Mouse (Mus musculus): Measurements from ENCODE around the gene Nbr1. TPM values are rescaled to one million over a fixed set of nuclear protein-coding genes. Genes with fewer than 3 reads are reported as not detected.

Gene Nbr1
- 66.1 and 73.1 TPM in 2 replicates for polyA plus RNA-seq (2015; fragmentation: Nextera tagmentation; extraction: Ambion mirVana)

DNA sequence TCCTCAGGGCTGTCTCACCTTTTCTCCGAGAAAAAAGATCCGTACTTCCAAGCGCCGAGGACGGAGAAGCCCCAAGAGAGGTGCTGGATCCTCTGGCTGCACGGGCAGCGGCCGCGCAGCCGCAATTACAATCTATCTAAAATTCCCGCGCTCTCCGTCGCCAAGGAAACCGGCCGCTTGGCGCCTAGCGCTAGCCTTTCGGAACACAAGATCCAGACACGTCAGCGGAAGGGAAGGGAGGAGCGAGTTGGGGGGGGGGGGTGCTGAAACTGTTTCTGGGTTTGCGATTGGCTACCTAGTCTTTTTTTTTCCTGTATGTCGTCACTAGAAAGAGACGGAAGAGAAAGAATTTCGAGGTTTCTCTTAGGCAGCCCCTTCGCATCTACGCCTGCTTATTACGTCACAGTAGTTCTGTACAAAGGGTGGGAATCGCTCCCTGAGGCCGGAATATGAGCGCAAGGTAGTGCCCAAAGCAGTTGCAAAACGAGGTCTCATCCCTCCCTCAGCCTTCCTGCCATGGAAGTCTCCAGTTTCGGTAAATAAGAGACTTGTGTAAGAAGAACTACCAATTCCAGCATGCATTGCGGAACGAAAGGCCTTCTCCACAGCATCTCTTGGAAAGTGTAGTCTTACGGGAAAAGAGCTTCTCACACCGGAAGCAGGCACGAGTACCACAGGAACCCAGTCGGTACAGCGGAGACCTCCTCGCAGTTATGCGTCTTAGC, at the start of gene Nbr1, which contains the start of gene Brca1:
TSS of gene Nbr1 (plus strand) at position 399 of the 725 bp plus-strand sequence.
TSS of gene Brca1 (minus strand) at position 205 of the 725 bp plus-strand sequence.
- WGBS, result under 1% methylated on average over 43 of the region's 43 CpGs
- Histone ChIP-seq H3K9ac (peak within 1 kb of the TSS; percentile 79), H3K27me3 (no peaks in the 10 kb centered on the region), H3K4me3 (peak within 1 kb of the TSS; percentile 84), H3K36me3 (peaks cover 18% of the 10 kb centered on the region; the same call in 1 of the 2 replicates), H3K27ac (peak within 1 kb of the TSS; percentile 94), H3K4me1 (peaks cover 25% of the 10 kb centered on the region), H3K9me3 (no peaks in the 10 kb centered on the region), H3K4me2 (peak within 1 kb of the TSS; percentile 65)
- peak; percentile 81 for ATAC-seq (ENCODE audit: borderline replicate concordance, extremely low read depth, low FRiP score, low TSS enrichment)

DNA sequence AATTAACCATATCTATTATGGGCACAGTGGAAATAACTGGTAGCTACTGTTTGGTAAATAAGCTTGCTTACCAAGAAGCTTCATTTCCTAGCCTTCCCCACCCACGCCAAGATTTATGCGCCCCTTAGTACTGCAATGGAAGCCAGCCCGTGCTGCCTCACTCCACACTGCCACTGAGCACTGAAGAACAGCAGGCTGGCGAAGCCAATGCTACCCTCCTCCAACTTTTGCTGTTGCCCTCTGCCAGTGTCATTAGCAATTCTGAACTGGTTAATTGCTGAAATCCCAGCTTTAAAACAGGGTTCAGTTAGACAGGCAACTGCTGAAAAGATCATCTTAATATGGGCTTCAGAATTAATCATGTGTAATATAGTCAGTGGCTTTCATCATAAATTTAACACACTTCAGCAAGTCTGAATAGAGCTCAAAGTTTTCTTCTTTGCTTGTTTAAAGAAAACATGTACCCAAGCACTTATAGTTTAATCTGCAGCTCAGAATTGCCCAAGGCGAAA, 45.6 kb upstream of the Nbr1 start:
- ATAC-seq (ENCODE audit: borderline replicate concordance, extremely low read depth, low FRiP score, low TSS enrichment), result no peak
- no peak overlapping the region for H3K4me2 ChIP-seq
- no peak overlapping the region for H3K9ac ChIP-seq
- no peak overlapping the region for H3K27ac ChIP-seq
- H3K4me1 ChIP-seq, result no peaks in the 10 kb centered on the region
- no peaks in the 10 kb centered on the region for H3K27me3 ChIP-seq
- peaks cover 45% of the 10 kb centered on the region for H3K36me3 ChIP-seq
- no peak overlapping the region for H3K4me3 ChIP-seq
- 91% methylated on average over 5 of the region's 5 CpGs for WGBS
- no peaks in the 10 kb centered on the region for H3K9me3 ChIP-seq

DNA sequence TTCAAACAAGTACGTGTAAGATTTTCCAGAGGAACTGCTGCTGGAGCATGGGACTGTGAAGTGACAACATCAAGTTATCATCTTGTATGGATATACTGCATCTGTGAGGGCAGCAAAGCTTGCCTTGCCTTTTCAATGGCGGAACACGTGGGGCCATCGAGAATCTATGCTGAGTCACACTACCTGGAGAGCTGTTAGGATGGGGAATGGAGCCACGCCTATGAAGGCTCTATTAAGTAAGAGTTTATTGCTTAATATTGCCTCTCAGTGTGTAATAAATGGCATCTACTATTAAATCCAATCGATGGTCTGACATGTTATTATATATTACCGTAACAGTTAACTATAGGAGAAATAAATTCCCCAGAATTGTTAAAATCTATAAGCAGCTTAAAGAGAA, 44.9 kb upstream of the Nbr1 start:
- H3K27me3 ChIP-seq, result no peaks in the 10 kb centered on the region
- no peak overlapping the region for H3K4me2 ChIP-seq
- H3K4me3 ChIP-seq, result no peak overlapping the region
- no peak overlapping the region for H3K27ac ChIP-seq
- ATAC-seq (ENCODE audit: borderline replicate concordance, extremely low read depth, low FRiP score, low TSS enrichment), result no peak
- no peaks in the 10 kb centered on the region for H3K4me1 ChIP-seq
- H3K9me3 ChIP-seq, result no peaks in the 10 kb centered on the region
- 94% methylated on average over 7 of the region's 7 CpGs for WGBS
- peaks cover 49% of the 10 kb centered on the region for H3K36me3 ChIP-seq
- no peak overlapping the region for H3K9ac ChIP-seq

DNA sequence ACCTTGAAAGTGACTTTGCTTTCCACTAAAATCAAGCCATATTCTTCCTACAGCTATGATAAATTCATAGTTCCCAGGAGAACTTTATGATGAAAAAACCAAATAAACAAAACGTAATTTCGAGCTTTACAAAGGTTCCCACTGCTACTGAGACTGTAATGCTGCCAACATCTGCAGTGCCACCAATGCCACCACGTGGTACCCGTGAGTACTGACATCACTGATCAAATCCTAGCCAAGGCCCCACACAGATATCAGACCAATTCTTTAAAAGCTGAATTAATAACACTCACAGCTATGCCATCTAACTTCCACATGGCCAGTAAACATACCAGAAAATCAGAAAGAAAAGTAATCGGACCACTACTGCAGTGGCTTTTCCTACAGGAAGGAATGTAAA, 33.0 kb upstream of the Nbr1 start:
- Histone ChIP-seq H3K9me3 (no peaks in the 10 kb centered on the region), H3K36me3 (peaks cover 52% of the 10 kb centered on the region), H3K4me1 (no peaks in the 10 kb centered on the region), H3K4me3 (no peak overlapping the region), H3K4me2 (no peak overlapping the region), H3K27ac (no peak overlapping the region), H3K27me3 (no peaks in the 10 kb centered on the region), H3K9ac (no peak overlapping the region)
- no peak for ATAC-seq (ENCODE audit: borderline replicate concordance, extremely low read depth, low FRiP score, low TSS enrichment)
- 82% methylated on average over 5 of the region's 5 CpGs for WGBS

DNA sequence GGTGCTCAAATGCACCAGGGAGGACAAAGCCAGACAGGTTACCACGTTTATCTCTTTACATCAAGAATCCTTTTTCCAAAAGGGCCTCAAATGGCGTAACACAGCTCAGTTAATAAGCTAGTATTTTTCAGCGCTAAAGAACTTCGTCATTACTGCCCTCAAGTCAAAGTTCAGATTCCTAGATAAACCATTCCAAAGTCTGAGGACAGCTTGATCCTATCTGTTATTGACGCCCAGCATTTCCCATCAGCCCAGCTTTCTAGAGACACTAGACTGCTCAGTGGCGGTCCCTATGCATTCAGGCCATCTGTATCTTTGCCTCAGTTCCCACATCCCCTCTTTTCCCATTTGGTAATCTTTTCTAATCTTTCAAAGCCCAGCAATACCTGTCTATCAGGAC, 32.6 kb upstream of the Nbr1 start:
- H3K9me3 ChIP-seq, result no peaks in the 10 kb centered on the region
- no peak overlapping the region for H3K9ac ChIP-seq
- no peaks in the 10 kb centered on the region for H3K4me1 ChIP-seq
- no peak overlapping the region for H3K4me2 ChIP-seq
- 87% methylated on average over 6 of the region's 6 CpGs for WGBS
- no peaks in the 10 kb centered on the region for H3K27me3 ChIP-seq
- H3K4me3 ChIP-seq, result no peak overlapping the region
- no peak for ATAC-seq (ENCODE audit: borderline replicate concordance, extremely low read depth, low FRiP score, low TSS enrichment)
- peaks cover 49% of the 10 kb centered on the region for H3K36me3 ChIP-seq
- H3K27ac ChIP-seq, result no peak overlapping the region

DNA sequence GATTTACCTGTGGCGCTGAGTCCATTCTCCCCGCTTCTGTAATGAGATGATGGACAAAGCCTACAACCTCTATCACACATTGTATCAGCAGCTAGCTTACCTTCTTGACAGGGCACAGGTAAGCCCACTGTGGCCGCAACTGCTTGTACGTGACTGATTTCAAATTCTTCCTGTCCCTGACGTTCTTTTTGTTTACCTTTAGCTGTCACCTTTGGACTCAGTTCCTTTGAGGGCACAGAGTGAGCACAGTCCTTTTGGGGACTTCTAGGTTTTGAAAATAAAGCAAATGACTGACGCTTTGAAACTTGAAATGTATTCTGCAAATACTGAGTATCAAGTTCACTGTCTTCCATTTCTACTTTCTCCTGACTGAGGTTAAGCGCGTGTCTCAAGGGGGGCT, 27.5 kb upstream of the Nbr1 start:
- Histone ChIP-seq H3K9ac (no peak overlapping the region), H3K4me2 (no peak overlapping the region), H3K4me1 (no peaks in the 10 kb centered on the region), H3K27ac (no peak overlapping the region), H3K9me3 (no peaks in the 10 kb centered on the region), H3K36me3 (peaks cover 50% of the 10 kb centered on the region), H3K4me3 (no peak overlapping the region), H3K27me3 (no peaks in the 10 kb centered on the region)
- ATAC-seq (ENCODE audit: borderline replicate concordance, extremely low read depth, low FRiP score, low TSS enrichment), result no peak
- WGBS, result 80% methylated on average over 8 of the region's 8 CpGs

DNA sequence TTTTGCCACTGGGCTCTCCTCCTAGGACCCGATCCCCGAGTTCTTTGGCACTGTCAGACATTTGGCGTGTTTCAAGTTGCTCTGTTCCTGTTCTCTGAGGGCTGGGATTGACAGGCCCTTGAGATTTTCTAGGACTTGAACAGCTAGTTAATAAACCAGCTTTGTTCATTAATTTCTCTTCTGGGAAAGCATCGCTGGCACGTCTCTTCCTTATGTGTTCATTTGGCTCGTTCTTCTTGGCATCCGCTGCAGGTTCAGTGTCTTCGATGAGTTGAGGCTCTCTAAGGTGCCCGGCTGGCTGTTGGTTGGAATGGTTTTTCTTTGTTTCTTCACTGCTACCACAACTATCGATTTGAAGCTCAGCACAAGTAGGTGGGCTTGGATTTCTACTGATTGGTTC, 26.9 kb upstream of the Nbr1 start:
- Histone ChIP-seq H3K36me3 (peaks cover 50% of the 10 kb centered on the region), H3K4me1 (no peaks in the 10 kb centered on the region), H3K4me3 (no peak overlapping the region), H3K27ac (no peak overlapping the region), H3K9ac (no peak overlapping the region), H3K4me2 (no peak overlapping the region), H3K27me3 (no peaks in the 10 kb centered on the region), H3K9me3 (no peaks in the 10 kb centered on the region)
- 92% methylated on average over 10 of the region's 10 CpGs for WGBS
- no peak for ATAC-seq (ENCODE audit: borderline replicate concordance, extremely low read depth, low FRiP score, low TSS enrichment)

DNA sequence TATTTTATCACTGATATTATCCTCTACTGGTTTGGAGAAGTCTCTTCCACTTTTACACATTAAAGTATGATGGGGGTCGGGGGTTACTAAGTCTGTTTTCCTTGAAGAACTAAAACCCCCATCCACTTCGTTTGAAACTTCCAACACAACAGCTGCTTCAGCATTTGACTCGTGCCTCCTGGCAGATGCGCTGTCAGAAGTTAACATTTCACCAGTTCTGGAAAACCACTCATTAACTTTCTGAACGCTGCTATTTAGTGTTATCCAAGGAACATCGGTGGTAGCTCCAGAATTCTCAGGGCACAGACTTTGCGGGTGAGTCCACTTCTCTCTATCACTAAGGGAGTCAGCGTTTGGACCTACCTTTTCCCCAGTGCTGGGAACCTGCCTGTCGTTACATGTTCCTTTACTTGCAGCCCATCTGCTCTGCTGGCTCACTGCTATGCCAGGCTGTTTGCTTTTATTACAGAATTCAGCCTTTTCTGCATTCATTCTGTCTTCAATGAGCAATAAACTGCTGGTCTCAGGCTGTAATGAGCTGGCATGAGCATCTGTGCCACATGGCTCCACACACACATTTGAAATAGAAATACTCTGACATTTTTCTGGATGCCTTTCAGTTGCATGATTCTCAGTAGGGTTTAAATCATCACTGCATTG, 25.9 kb upstream of the Nbr1 start:
- H3K4me1 ChIP-seq, result no peaks in the 10 kb centered on the region
- H3K27ac ChIP-seq, result no peak overlapping the region
- H3K9me3 ChIP-seq, result no peaks in the 10 kb centered on the region
- 92% methylated on average over 9 of the region's 9 CpGs for WGBS
- no peaks in the 10 kb centered on the region for H3K27me3 ChIP-seq
- H3K4me2 ChIP-seq, result no peak overlapping the region
- H3K36me3 ChIP-seq, result peaks cover 50% of the 10 kb centered on the region
- no peak for ATAC-seq (ENCODE audit: borderline replicate concordance, extremely low read depth, low FRiP score, low TSS enrichment)
- no peak overlapping the region for H3K4me3 ChIP-seq
- H3K9ac ChIP-seq, result no peak overlapping the region

DNA sequence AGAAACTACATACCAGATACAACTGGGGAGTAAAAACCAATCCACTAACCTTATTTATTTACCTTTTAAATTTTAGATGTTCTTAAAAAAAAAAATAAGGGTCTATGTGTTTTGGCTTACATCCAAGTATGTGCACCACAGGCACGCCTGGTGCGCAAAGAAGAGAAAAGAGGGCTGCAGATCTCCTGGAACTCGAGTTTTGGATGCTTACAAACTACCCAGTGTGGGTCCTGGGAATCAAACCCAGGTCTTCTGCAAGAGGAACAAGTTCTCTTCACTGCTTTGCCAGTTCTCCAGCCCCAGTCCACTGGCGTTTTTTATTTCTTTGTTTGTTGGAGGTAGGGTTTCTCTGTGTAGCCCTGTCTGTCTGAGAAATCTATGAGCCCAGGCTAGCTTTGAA, 25.3 kb upstream of the Nbr1 start:
- Histone ChIP-seq H3K4me2 (no peak overlapping the region), H3K9me3 (no peaks in the 10 kb centered on the region), H3K9ac (no peak overlapping the region), H3K4me3 (no peak overlapping the region), H3K27me3 (no peaks in the 10 kb centered on the region), H3K36me3 (peaks cover 52% of the 10 kb centered on the region), H3K4me1 (no peaks in the 10 kb centered on the region), H3K27ac (no peak overlapping the region)
- ATAC-seq (ENCODE audit: borderline replicate concordance, extremely low read depth, low FRiP score, low TSS enrichment), result no peak
- WGBS, result 68% methylated on average over 4 of the region's 4 CpGs

DNA sequence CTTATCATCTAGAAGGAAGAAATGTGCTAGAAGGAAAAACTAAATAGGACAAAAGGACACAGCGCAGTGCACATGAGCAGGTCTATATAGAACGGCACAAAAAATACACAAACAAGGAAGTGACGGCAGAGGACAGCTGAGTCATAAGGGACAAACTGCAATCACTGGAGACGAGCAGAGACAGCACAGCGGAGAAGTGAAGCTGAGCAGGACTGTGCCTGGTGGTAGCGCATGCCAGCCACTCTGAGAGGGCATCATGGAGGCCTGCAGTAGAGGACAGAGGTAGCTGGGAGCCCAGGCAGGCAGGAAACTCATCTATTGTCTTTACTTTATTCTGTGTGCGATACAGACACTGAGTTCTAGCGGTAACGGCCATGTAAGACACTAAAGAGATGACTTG, 8.4 kb upstream of the Nbr1 start:
- H3K9me3 ChIP-seq, result no peaks in the 10 kb centered on the region
- peaks cover 9% of the 10 kb centered on the region; the same call in 1 of the 2 replicates for H3K36me3 ChIP-seq
- 78% methylated on average over 9 of the region's 9 CpGs for WGBS
- H3K4me3 ChIP-seq, result no peak overlapping the region
- ATAC-seq (ENCODE audit: borderline replicate concordance, extremely low read depth, low FRiP score, low TSS enrichment), result no peak
- no peak overlapping the region for H3K9ac ChIP-seq
- no peaks in the 10 kb centered on the region for H3K4me1 ChIP-seq
- no peak overlapping the region for H3K27ac ChIP-seq
- no peak overlapping the region for H3K4me2 ChIP-seq
- no peaks in the 10 kb centered on the region for H3K27me3 ChIP-seq

DNA sequence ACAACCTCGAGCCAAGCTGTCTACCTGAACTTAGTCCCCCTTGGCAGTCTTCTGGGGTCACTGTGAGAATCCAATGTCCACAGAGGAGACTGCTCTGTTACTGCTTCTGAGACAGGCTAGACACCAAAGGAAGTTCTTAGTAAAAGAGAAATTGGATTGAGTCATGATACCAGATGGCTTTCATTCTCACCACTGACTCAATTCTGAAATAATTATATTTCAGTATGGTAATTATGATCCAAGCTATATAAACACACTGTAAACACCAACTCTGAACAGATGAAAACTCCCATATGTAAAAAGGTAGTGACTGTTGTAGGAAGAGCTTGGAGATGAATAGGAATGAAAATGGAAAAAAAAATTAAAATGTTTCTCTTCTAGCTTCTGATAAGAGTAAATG, 7.8 kb upstream of the Nbr1 start:
- Histone ChIP-seq H3K9ac (no peak overlapping the region), H3K4me1 (no peaks in the 10 kb centered on the region), H3K4me3 (no peak overlapping the region), H3K27me3 (no peaks in the 10 kb centered on the region), H3K9me3 (no peaks in the 10 kb centered on the region), H3K4me2 (no peak overlapping the region), H3K36me3 (peaks cover 9% of the 10 kb centered on the region; the same call in 1 of the 2 replicates), H3K27ac (peak overlapping the region; percentile 26; the same call in 1 of the 2 replicates)
- 65% methylated on average over 1 of the region's 1 CpGs for WGBS
- no peak for ATAC-seq (ENCODE audit: borderline replicate concordance, extremely low read depth, low FRiP score, low TSS enrichment)

DNA sequence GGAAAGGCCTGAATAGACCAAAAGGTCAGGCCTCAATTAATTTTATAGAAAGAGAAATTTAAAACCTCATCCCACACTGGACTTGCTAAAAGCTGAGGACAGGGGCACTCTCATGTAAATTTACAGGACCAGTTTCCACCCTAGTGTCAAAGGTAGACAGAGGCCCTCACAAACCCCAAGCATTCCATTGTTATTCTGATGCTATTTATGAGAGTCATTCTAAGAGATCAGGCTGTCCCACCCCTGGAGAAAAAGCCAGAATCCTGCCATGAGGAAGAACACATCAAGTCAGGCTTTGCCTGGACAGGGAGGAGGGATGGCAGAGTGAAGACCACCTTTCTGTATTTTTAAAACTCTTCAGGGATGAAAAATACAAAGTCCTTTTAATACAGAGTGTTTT, 3.4 kb upstream of the Nbr1 start:
- no peak overlapping the region for H3K9ac ChIP-seq
- no peaks in the 10 kb centered on the region for H3K9me3 ChIP-seq
- H3K4me2 ChIP-seq, result no peak overlapping the region
- no peaks in the 10 kb centered on the region for H3K27me3 ChIP-seq
- ATAC-seq (ENCODE audit: borderline replicate concordance, extremely low read depth, low FRiP score, low TSS enrichment), result no peak
- H3K27ac ChIP-seq, result no peak overlapping the region
- H3K4me1 ChIP-seq, result peaks cover 15% of the 10 kb centered on the region
- no peak overlapping the region for H3K4me3 ChIP-seq
- peaks cover 6% of the 10 kb centered on the region; the same call in 1 of the 2 replicates for H3K36me3 ChIP-seq

Data from lung, embryonic 15.5 days (tissue).